ENCODE assay signal across 9 mouse cellular contexts in the genomic region with DNA sequence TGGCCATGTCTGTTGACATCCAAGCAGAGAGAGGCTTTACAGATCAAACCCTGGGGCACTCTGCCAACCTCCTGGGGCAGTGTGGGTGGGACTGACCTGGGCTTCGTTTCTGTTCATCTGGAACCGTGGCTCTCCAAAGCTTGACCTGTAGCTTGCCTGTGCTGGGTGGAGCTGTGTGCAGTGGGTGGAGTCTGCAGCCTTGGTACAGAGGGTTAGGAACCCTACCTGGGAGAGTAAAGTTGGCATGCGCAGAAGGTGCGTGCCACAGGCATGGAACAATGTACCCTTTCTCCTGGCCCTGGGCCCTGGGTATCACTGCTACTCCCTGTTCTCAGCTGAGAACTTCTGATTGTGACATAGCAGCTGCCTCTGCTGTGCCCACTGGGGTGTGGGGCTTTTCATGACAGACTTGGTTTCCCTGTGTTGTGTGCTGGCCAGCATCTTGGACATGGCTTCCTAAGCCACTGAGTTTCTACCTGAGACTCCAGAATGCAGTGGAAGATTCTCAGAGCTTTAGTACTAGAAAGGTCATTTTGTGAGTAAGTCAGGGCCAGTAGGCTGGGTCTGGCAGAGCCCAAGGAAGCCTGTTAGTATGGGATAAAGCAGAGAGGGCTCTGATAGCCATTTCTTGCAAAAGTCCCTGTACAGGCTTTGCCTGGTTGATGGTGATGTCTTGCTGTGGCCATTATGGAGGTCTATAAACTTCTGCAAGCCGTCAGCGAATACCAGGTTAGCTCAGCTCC. TPM values are rescaled to one million over a fixed set of nuclear protein-coding genes. Genes with fewer than 3 reads are reported as not detected.
DNase-seq lines count a peak whose midpoint lies in the region; ATAC-seq and TF ChIP-seq lines count a peak whose summit lies in the region.
"Had no signal": no experiment of that assay in that cellular context is flagged by ENCODE, and none has a peak within 500 bp of the region (broad histone marks: within the 10 kb centered on the region; RNA-seq: fewer than 3 reads in every experiment).

No protein-coding gene starts in this region.

- no peak overlapping the region for H3K9ac ChIP-seq in intestine, postnatal 0 days (ENCODE audit: low read depth, low read length)

- no peak overlapping the region for H3K4me3 ChIP-seq in layer of hippocampus, adult 2 months
- H3K4me3 ChIP-seq in intestine, postnatal 0 days (ENCODE audit: low read depth, low read length): no peak overlapping the region
- H3K4me3 ChIP-seq: embryonic facial prominence, embryonic 12.5 days had no signal

- no peaks in the 10 kb centered on the region for H3K27me3 ChIP-seq in intestine, postnatal 0 days (replicated peaks; ENCODE audit: control insufficient read depth, insufficient read depth, low read length)
- H3K27me3 ChIP-seq: embryonic facial prominence, embryonic 12.5 days had no signal

- ATAC-seq in intestine, postnatal 0 days: peak; percentile 50; the same call in 1 of the 2 replicates

- TF ChIP-seq CTCF in layer of hippocampus, adult 2 months (conservative IDR thresholded peaks at IDR 0.05): no peak
- no peak for TF ChIP-seq CTCF in intestine, postnatal 0 days (IDR thresholded peaks at IDR 0.05; ENCODE audit: low read depth)

- 0 out of 2 replicates have a peak overlapping the region, but pooled peaks have one; percentile 25 for H3K27ac ChIP-seq in layer of hippocampus, adult 2 months
- H3K27ac ChIP-seq in intestine, postnatal 0 days (ENCODE audit: low read depth, low read length): no peak overlapping the region

- peaks cover 30% of the 10 kb centered on the region for H3K4me1 ChIP-seq in intestine, postnatal 0 days (replicated peaks; ENCODE audit: control insufficient read depth, insufficient read depth, low read length)

- WGBS in intestine, postnatal 0 days: 56% methylated on average over 6 of the region's 6 CpGs

- no peaks in the 10 kb centered on the region for H3K36me3 ChIP-seq in intestine, postnatal 0 days (ENCODE audit: control insufficient read depth, insufficient read depth)
- H3K36me3 ChIP-seq: embryonic facial prominence, embryonic 12.5 days had no signal

- no peaks in the 10 kb centered on the region for H3K9me3 ChIP-seq in intestine, postnatal 0 days (ENCODE audit: control insufficient read depth)
- H3K9me3 ChIP-seq: embryonic facial prominence, embryonic 12.5 days had no signal

- H3K4me2 ChIP-seq in intestine, postnatal 0 days (replicated peaks; ENCODE audit: low read depth): no peak overlapping the region
- H3K4me2 ChIP-seq: embryonic facial prominence, embryonic 12.5 days had no signal

- no peak for DNase-seq in layer of hippocampus, adult 2 months (ENCODE audit: low spot score in 2 of 2)
- no peak for DNase-seq in layer of hippocampus, adult 9-10 months (ENCODE audit: low spot score)
- peak; percentile 58 for DNase-seq in brain, adult 2 months (ENCODE audit: low read depth, low spot score)
- DNase-seq in lung, postnatal 4 days: peak; percentile 41 to 50
- no peak for DNase-seq in gastrocnemius, adult 18-20 months (ENCODE audit: low spot score)
- no peak for DNase-seq in thymus, postnatal 0 days (ENCODE audit: low spot score)
- DNase-seq in right cerebral cortex, adult 18-20 months: no peak

RNA-seq across cellular contexts. Expression of a gene that starts 30.5 kb away (rescaled TPM):
- 10 to 100 TPM; 87.7 to 99.3 TPM for total RNA-seq in layer of hippocampus, adult 2 months (2021)
- 12.4 and 13.5 TPM in 2 replicates for polyA plus RNA-seq in intestine, postnatal 0 days (2015; fragmentation: Nextera tagmentation; extraction: Ambion mirVana)
- total RNA-seq in gastrocnemius, adult 18-20 months (2021): 10 to 100 TPM; 26.6 to 28.6 TPM
- 19.9 and 26.4 TPM in 2 replicates for polyA plus RNA-seq in thymus, postnatal 0 days (2015; fragmentation: Nextera tagmentation; extraction: Ambion mirVana)

Comparison
In these comparisons a context has a peak if more than half of its experiments do, and no peak if none do; other contexts are left out.
1. DNase-seq: peak in brain, adult 2 months (single experiment) and lung, postnatal 4 days (2 of 2); none in layer of hippocampus, adult 2 months (0 of 2), layer of hippocampus, adult 9-10 months (single experiment), gastrocnemius, adult 18-20 months (single experiment), thymus, postnatal 0 days (single experiment) and right cerebral cortex, adult 18-20 months (single experiment).